Mouse (Mus musculus) heart, adult 2 months (tissue): ENCODE measurements around the gene Ddx42.

Experiments used
- CTCF ChIP-seq: fragments of 200-600 bp; IDR thresholded peaks from 2 replicates; pipeline ENCODE4 v1.8.1; 2022; ENCODE audit warnings: antibody characterized with exemption, mild to moderate bottlenecking, moderate library complexity
- EP300 ChIP-seq: fragments of 200-500 bp; IDR thresholded peaks from 2 replicates; pipeline ENCODE4 v1.6.1; 2011; ENCODE audit warnings: low read depth, low read length, control low read depth; ENCODE audit not compliant: insufficient read depth

- TF ChIP-seq CTCF (no peak), EP300 (no peak)
These were observed 44.2 kb downstream of the Ddx42 start for GRCm38 (mm10) chr11:106260826-106261450.
